Mouse (Mus musculus) urinary bladder, adult 2 months (tissue): ENCODE measurements around the gene Galnt7. TPM values are rescaled to one million over a fixed set of nuclear protein-coding genes. Genes with fewer than 3 reads are reported as not detected.
"Not testable (repeated sequence)": the region's sequence is repeated elsewhere in the genome, so short reads cannot be mapped to it uniquely, and the experiment has no call there.

ENCODE experiments used
- DNase-seq: peaks from one replicate; pipeline ENCODE4 v3.0.0; 2022; ENCODE audit warnings: low spot score
- polyA plus RNA-seq: library from polyadenylated mRNA; depleted of rRNA; stranded (reverse); fragments of >200 nt; gene quantifications from 2 replicates; pipeline ENCODE4 v1.2.3, GENCODE M21; 2012

Galnt7 gene
- polyA plus RNA-seq, 1 experiment: 13.2 TPM

- DNase-seq: no peak
Measured at GRCm38 (mm10) chr8:57540110-57540838, 112.6 kb downstream of the Galnt7 start.

- DNase-seq: no peak
Measured at GRCm38 (mm10) chr8:57538601-57539000, 114.2 kb downstream of the Galnt7 start.

GRCm38 (mm10) chr8:57536167-57536566, 116.7 kb downstream of the Galnt7 start:
- no peak for DNase-seq

- DNase-seq: no peak
Measured at GRCm38 (mm10) chr8:57534495-57534894, 118.3 kb downstream of the Galnt7 start.

- no peak for DNase-seq
Measured at GRCm38 (mm10) chr8:57533106-57533505, 119.7 kb downstream of the Galnt7 start.

GRCm38 (mm10) chr8:57532223-57532622, 120.6 kb downstream of the Galnt7 start:
- no peak for DNase-seq

- peak; percentile 52 for DNase-seq
Measured at GRCm38 (mm10) chr8:57530666-57531349, 122.0 kb downstream of the Galnt7 start.

- DNase-seq: no peak
Measured at GRCm38 (mm10) chr8:57530238-57530637, 122.6 kb downstream of the Galnt7 start.

- DNase-seq: no peak
Measured at GRCm38 (mm10) chr8:57528036-57528435, 124.8 kb downstream of the Galnt7 start.

- DNase-seq: no peak
Measured at GRCm38 (mm10) chr8:57520186-57520786, 132.5 kb downstream of the Galnt7 start.

GRCm38 (mm10) chr8:57517723-57518122, 135.1 kb downstream of the Galnt7 start:
- DNase-seq: no peak

- DNase-seq: not testable (repeated sequence)
Measured at GRCm38 (mm10) chr8:57516685-57517084, 136.1 kb downstream of the Galnt7 start.

- not testable (repeated sequence) for DNase-seq
Measured at GRCm38 (mm10) chr8:57513178-57513661, 139.6 kb downstream of the Galnt7 start.

- DNase-seq: peak; percentile 35
Measured at GRCm38 (mm10) chr8:57512141-57513056, 140.4 kb downstream of the Galnt7 start.

- peak; percentile 98 for DNase-seq
Measured at GRCm38 (mm10) chr8:57511316-57512118, 141.3 kb downstream of the Galnt7 start, which contains the start of gene Hmgb2. TSS of gene Hmgb2 (plus strand) at chr8:57511907.

GRCm38 (mm10) chr8:57510791-57511315, 142.0 kb downstream of the Galnt7 start:
- no peak for DNase-seq

- DNase-seq: no peak
Measured at GRCm38 (mm10) chr8:57508657-57509056, 144.2 kb downstream of the Galnt7 start.

GRCm38 (mm10) chr8:57507556-57508063, 145.2 kb downstream of the Galnt7 start:
- DNase-seq: no peak

GRCm38 (mm10) chr8:57505500-57505899, 147.3 kb downstream of the Galnt7 start:
- not testable (repeated sequence) for DNase-seq

GRCm38 (mm10) chr8:57503641-57504040, 149.2 kb downstream of the Galnt7 start:
- DNase-seq: peak; percentile 47
